Mouse (Mus musculus) intestine, postnatal 0 days (tissue): ENCODE measurements around the gene Ccr4. TPM values are rescaled to one million over a fixed set of nuclear protein-coding genes. Genes with fewer than 3 reads are reported as not detected.
A peak's percentile ranks its signal among the peaks of the same experiment; 100 is the strongest.

Experiments used
- ATAC-seq: fragments of 200-750 bp; cut with Nextera tagmentation; 2 replicates; pipeline ENCODE4 v1.8.0; 2017; ENCODE audit warnings: mild to moderate bottlenecking, moderate TSS enrichment, moderate library complexity
- H3K27ac ChIP-seq: fragments of 300-500 bp; sonication (generic); 2 replicates; pipeline ENCODE4 v1.5.1; 2014; ENCODE audit warnings: mild to moderate bottlenecking, low read depth, low read length, moderate library complexity
- H3K27me3 ChIP-seq: fragments of 300-500 bp; sonication (generic); replicated peaks from 2 replicates; pipeline ENCODE4 v1.6.1; 2014; ENCODE audit warnings: low read length, mixed read lengths; ENCODE audit not compliant: control insufficient read depth, insufficient read depth
- H3K36me3 ChIP-seq: fragments of 300-500 bp; sonication (generic); 2 replicates; pipeline ENCODE4 v1.6.1; 2014; ENCODE audit warnings: mild to moderate bottlenecking, moderate library complexity; ENCODE audit not compliant: control insufficient read depth, insufficient read depth
- H3K4me1 ChIP-seq: fragments of 300-500 bp; sonication (generic); replicated peaks from 2 replicates; pipeline ENCODE4 v1.6.1; 2014; ENCODE audit warnings: antibody characterized with exemption, low read length, mixed read lengths; ENCODE audit not compliant: control insufficient read depth, insufficient read depth
- H3K4me2 ChIP-seq: fragments of 300-500 bp; sonication (generic); replicated peaks from 2 replicates; pipeline ENCODE4 v1.6.1; 2014; ENCODE audit warnings: low read depth, mild to moderate bottlenecking, moderate library complexity
- H3K4me3 ChIP-seq: fragments of 300-500 bp; sonication (generic); 2 replicates; pipeline ENCODE4 v1.5.1; 2014; ENCODE audit warnings: low read depth, low read length
- H3K9ac ChIP-seq: fragments of 300-500 bp; sonication (generic); 2 replicates; pipeline ENCODE4 v1.6.1; 2014; ENCODE audit warnings: mild to moderate bottlenecking, low read depth, low read length
- H3K9me3 ChIP-seq: fragments of 300-500 bp; sonication (generic); 2 replicates; pipeline ENCODE4 v1.6.1; 2016; ENCODE audit warnings: mixed run types; ENCODE audit not compliant: control insufficient read depth
- CTCF ChIP-seq: sonication (generic); IDR thresholded peaks from 2 replicates; pipeline ENCODE4 v1.5.1; 2016; ENCODE audit warnings: low read depth, mild to moderate bottlenecking, control low read depth, antibody characterized with exemption, moderate library complexity
- WGBS: fragments of 180-500 bp; shearing (Covaris S2); extraction: QIAGEN DNeasy Blood & Tissue Kit; methylation state at CpG from one replicate; pipeline ENCODE4 v1.1.7; 2014; 5-methylcytosine and 5-hydroxymethylcytosine counted together
- polyA plus RNA-seq: library from polyadenylated mRNA; unstranded; fragments of >200 nt; fragmentation: Nextera tagmentation; extraction: Ambion mirVana; gene quantifications from 2 replicates; pipeline ENCODE4 v1.2.1, GENCODE M21; 2015

The Ccr4 gene
- polyA plus RNA-seq, 1 experiment from 2014 or later, result 2.3 TPM

GRCm38 (mm10) chr9:114518812-114519477, 14.2 kb upstream of the Ccr4 start:
- peak overlapping the region; percentile 41 for H3K4me2 ChIP-seq
- peak; percentile 53 for ATAC-seq
- H3K4me3 ChIP-seq, result no peak overlapping the region
- H3K4me1 ChIP-seq, result 0 out of 2 replicates have a peak, but pooled peaks cover 3% of the 10 kb centered on the region
- H3K27ac ChIP-seq, result peak overlapping the region; percentile 70
- H3K9ac ChIP-seq, result no peak overlapping the region
- TF ChIP-seq CTCF, result peak; percentile 73
- peaks cover 2% of the 10 kb centered on the region; the same call in 1 of the 2 replicates for H3K36me3 ChIP-seq
- H3K9me3 ChIP-seq, result no peaks in the 10 kb centered on the region
- WGBS, result 23% methylated on average over 9 of the region's 9 CpGs
- H3K27me3 ChIP-seq, result no peaks in the 10 kb centered on the region

GRCm38 (mm10) chr9:114517924-114518497, 13.3 kb upstream of the Ccr4 start:
- Histone ChIP-seq H3K27ac (0 out of 2 replicates have a peak overlapping the region, but pooled peaks have one; percentile 70), H3K4me2 (peak overlapping the region; percentile 13; the same call in 1 of the 2 replicates), H3K9me3 (no peaks in the 10 kb centered on the region), H3K36me3 (peaks cover 12% of the 10 kb centered on the region), H3K4me3 (no peak overlapping the region), H3K9ac (no peak overlapping the region), H3K27me3 (no peaks in the 10 kb centered on the region), H3K4me1 (0 out of 2 replicates have a peak, but pooled peaks cover 3% of the 10 kb centered on the region)
- no peak for ATAC-seq
- WGBS, result 71% methylated on average over 13 of the region's 13 CpGs
- TF ChIP-seq CTCF, result no peak

- Histone ChIP-seq H3K36me3 (peaks cover 18% of the 10 kb centered on the region), H3K4me2 (no peak within 1 kb of the TSS), H3K9ac (no peak within 1 kb of the TSS), H3K9me3 (peaks cover 3% of the 10 kb centered on the region; the same call in 1 of the 2 replicates), H3K4me3 (no peak within 1 kb of the TSS), H3K4me1 (0 out of 2 replicates have a peak, but pooled peaks cover 3% of the 10 kb centered on the region), H3K27ac (no peak within 1 kb of the TSS), H3K27me3 (no peaks in the 10 kb centered on the region)
- no peak for ATAC-seq
- TF ChIP-seq CTCF, result no peak
- 57% methylated on average over 11 of the region's 11 CpGs for WGBS
These were observed 10.6 kb upstream of the Ccr4 start, which contains the start of gene C130032M10Rik for GRCm38 (mm10) chr9:114515364-114515763. Gene C130032M10Rik (plus strand): TSS chr9:114515697.

GRCm38 (mm10) chr9:114512831-114513230, 8.1 kb upstream of the Ccr4 start:
- Histone ChIP-seq H3K9ac (no peak overlapping the region), H3K4me2 (no peak overlapping the region), H3K4me3 (no peak overlapping the region), H3K4me1 (0 out of 2 replicates have a peak, but pooled peaks cover 3% of the 10 kb centered on the region), H3K27ac (peak overlapping the region; percentile 46; the same call in 1 of the 2 replicates), H3K27me3 (no peaks in the 10 kb centered on the region), H3K36me3 (peaks cover 18% of the 10 kb centered on the region), H3K9me3 (peaks cover 3% of the 10 kb centered on the region; the same call in 1 of the 2 replicates)
- ATAC-seq, result no peak
- TF ChIP-seq CTCF, result no peak
- 97% methylated on average over 21 of the region's 21 CpGs for WGBS

- H3K27me3 ChIP-seq, result no peaks in the 10 kb centered on the region
- H3K4me3 ChIP-seq, result no peak overlapping the region
- H3K4me2 ChIP-seq, result no peak overlapping the region
- TF ChIP-seq CTCF, result no peak
- H3K27ac ChIP-seq, result no peak overlapping the region; the same call in 1 of the 2 replicates
- WGBS, result 95% methylated on average over 9 of the region's 9 CpGs
- no peak overlapping the region for H3K9ac ChIP-seq
- H3K9me3 ChIP-seq, result peaks cover 3% of the 10 kb centered on the region; the same call in 1 of the 2 replicates
- H3K36me3 ChIP-seq, result peaks cover 18% of the 10 kb centered on the region
- ATAC-seq, result no peak
- H3K4me1 ChIP-seq, result no peaks in the 10 kb centered on the region
These were observed 5.1 kb upstream of the Ccr4 start for GRCm38 (mm10) chr9:114509785-114510184.

GRCm38 (mm10) chr9:114507421-114507820, 2.7 kb upstream of the Ccr4 start:
- no peak for TF ChIP-seq CTCF
- no peak overlapping the region for H3K4me2 ChIP-seq
- no peaks in the 10 kb centered on the region for H3K27me3 ChIP-seq
- peaks cover under 1% of the 10 kb centered on the region; the same call in 1 of the 2 replicates for H3K9me3 ChIP-seq
- no peak for ATAC-seq
- H3K4me1 ChIP-seq, result 0 out of 2 replicates have a peak, but pooled peaks cover 3% of the 10 kb centered on the region
- WGBS, result 82% methylated on average over 9 of the region's 9 CpGs
- no peak overlapping the region for H3K4me3 ChIP-seq
- no peak overlapping the region for H3K9ac ChIP-seq
- H3K36me3 ChIP-seq, result peaks cover under 1% of the 10 kb centered on the region; the same call in 1 of the 2 replicates
- no peak overlapping the region for H3K27ac ChIP-seq
